Mouse (Mus musculus): ENCODE results near the gene Lrrc28. TPM values are rescaled to one million over a fixed set of nuclear protein-coding genes. Genes with fewer than 3 reads are reported as not detected.
"Not testable (repeated sequence)": the region's sequence is repeated elsewhere in the genome, so short reads cannot be mapped to it uniquely, and the experiment has no call there.

The Lrrc28 gene
- total RNA-seq, 2 experiments from 2014 or later = 16.2 to 19.3 TPM

DNA sequence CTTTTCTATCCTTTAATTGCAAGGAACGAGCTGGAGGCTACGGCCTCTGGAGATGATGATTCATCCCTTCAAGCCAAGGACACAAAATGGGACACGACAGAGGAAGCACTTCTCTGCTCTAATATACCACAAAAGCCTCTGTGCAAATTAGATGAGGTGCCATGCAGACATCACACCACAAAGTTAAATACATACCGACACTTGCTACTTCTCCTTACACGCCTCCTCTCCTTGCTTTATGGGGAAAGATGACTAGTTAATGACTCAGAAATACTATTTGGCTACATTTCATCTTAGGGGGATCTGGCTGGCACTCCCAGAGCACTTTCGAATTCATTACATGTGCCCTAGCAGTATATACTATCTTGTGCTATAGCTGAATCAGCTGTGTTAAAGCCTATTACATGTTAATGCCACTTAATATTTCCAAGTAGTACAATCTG, 96.4 kb downstream of the Lrrc28 start:
- no peak for DNase-seq (ENCODE audit: low spot score)
- intact Hi-C loops (cut with DNase I) = loop anchor here (2.0 to 5.0 kb wide), 2 partner anchors 176 to 304 kb away; partner anchors contain the start of gene Mef2a

DNA sequence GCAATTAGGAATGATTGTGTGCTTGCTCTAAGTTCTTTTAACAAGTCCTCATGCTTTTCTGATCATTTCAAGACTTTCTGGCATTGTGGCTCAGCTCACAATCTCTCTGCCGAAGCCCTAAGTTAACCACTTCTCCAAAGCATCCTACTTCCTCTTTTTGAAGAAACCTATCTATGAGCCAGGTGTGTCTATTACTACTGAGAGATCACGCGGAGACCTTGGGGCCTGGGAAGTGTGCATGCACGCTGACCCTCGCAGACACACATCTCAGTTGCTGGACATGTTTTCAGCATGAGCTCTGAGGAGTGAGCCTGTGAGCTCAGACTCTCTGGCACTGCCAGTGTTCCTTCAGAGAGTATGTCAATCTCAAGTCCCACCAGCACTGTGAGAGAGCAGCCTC, 98.8 kb downstream of the Lrrc28 start:
- intact Hi-C loops (cut with DNase I) = loop anchor here (5.0 kb wide), 1 partner anchor 174 kb away; the partner anchor contains the start of gene Mef2a
- no peak for DNase-seq (ENCODE audit: low spot score)

DNA sequence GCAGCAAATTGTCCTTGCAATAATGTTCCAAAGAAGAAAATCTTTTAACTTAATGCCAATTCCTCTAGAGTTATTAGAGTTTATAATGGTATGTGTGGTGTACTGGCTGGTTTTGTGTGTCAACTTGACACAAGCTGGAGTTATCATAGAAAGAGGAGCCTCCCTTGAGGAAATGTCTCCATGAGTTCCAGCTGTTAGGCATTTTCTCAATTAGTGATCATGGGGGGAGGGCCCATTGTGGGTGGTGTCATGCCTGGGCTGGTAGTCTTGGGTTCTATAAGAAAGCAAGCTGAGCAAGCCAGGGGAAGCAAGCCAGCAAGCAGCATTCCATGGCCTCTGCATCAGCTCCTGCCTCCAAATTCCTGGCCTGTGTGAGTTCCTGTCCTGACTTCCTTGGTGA, 100.5 kb downstream of the Lrrc28 start:
- intact Hi-C loops (cut with DNase I) = no loop called here
- DNase-seq (ENCODE audit: low spot score) = no peak

DNA sequence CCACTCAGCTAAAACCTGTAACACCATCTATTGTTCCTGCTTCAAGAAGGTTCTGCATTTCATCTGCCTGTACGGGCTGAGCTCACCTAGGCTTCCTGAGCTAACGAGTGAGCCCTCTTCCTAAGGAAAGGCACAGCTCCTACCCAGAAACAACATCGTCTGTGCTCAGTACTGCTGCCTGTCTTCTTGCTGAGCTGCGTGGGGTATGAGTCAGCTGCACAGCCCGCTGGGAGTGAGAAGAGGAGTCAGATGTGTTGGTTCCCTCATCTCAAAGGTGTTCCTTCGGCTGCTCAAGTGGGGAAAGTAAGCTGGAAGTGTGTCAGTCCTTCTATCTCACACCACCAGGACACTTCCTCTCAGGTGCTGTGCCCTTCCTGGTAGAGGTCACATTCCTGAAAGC, 101.4 kb downstream of the Lrrc28 start:
- no peak for DNase-seq (ENCODE audit: low spot score)
- intact Hi-C loops (cut with DNase I) = no loop called here

DNA sequence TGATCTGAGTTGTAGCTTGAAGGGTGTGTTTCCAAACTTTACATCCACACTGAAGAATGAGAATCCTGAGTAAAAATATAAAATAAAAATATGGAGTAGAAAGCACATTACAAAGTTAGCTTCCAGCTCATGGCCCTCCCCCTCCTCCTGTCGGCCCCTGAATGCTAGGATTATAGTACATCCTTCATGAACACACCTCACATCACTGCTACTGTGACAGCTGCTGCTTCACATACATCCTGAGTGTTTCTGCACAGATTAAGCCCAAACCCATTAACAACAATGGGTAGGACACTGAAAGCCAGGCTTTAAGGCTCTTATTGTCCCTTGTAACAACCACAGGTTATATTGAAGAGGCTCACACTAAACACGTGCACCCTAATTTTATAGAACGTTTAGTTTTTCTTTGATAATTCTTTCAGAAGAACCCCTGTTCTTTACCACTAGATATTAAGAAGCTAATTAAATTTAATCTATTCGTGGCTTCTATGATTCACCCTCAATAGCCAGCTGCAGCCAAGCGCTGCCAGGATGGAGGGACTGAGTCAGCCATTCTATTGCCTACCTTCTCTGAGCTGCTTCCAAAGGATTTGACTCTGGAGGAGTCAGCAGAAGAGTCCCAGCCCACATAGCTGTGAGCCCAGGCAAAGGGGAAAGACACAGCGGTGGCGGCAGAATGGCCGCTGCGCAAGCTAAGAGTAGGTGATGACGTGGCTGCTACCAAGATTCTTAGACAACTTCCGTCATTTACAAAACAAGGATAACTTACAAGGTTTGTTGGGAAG, 108.3 kb downstream of the Lrrc28 start:
- intact Hi-C loops (cut with DNase I) = no loop called here
- DNase-seq (ENCODE audit: low spot score) = no peak

DNA sequence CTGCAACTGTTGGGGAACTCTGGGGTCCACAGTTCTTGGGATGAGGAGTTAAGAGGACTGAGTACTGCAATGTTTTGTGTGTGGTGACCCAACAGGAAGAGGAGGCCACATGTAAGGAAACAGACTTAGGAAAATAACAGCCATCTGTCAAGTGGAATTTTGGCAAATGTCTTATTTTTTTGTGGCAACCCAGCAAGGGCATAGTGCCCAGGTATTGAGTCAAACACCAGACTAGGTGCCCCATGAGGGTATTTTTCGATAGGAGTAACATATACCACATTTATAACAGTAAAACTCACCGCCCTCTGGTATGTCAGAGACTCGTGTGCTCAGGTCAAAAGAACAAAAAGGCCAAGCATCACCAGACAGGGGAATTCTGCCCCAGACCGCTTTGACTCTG, 109.1 kb downstream of the Lrrc28 start:
- intact Hi-C loops (cut with DNase I) = no loop called here

DNA sequence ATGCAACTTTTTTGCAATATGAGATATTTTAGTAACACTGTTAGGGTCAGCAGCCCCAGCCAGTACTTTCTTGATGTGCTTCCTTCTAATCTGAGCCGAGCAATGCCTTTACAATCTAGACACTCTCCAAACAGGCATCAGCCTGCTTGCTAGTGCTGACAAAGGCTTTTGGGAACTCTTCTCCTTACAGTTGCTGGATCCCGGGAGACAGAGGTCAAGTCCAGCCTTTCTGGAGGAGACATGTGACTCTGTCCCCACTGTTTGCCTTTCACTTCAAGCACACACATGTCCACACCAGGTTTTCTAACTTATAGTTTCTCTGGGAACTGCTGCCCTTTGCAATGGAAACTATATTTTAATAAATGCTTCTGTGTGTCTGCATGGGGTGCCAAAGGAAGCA, 114.1 kb downstream of the Lrrc28 start:
- DNase-seq (ENCODE audit: low spot score) = no peak
- intact Hi-C loops (cut with DNase I) = no loop called here

More for the DNA sequence above, 109.1 kb downstream of the Lrrc28 start:
- DNase-seq (ENCODE audit: low spot score) = no peak

DNA sequence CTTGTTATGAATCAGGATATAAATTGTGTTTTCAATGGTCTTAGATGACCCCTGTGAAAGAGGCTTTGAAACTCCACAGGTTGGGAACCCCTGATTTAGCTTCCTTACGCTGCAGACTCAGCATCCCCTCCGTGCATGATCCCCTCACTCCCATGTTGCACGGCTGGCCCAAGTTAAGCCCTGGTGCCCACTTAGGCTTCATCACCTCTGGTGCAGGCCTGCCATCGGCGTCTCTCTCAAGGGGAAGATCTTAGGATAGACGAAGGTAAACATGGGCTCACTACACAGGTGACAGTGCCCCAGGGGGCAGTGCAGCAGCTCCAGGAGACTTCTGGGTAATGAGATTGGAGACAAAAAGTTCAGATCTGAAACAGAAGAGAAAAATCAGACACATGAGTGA, 115.7 kb downstream of the Lrrc28 start:
- no peak for DNase-seq (ENCODE audit: low spot score)
- intact Hi-C loops (cut with DNase I) = no loop called here

DNA sequence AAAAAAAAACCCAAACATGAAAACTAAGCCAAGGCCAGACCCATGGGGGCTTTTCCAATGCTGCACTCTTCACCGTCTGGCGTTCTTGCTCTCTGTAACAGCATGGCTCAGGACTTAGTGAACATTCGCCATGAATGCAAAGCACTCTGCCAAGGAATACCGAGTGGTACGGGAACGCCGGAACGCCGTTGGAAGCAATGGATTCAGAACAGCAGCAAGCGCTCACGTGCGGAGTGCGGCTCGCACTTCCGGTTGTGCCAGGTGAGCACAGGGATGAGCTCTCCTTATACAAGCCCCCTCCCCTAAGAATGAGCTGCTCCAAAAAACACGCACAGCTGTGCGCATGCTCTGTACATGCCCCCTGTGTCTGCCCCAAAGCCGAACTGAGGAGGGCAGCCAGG, 116.2 kb downstream of the Lrrc28 start:
- intact Hi-C loops (cut with DNase I) = no loop called here
- no peak for DNase-seq (ENCODE audit: low spot score)

DNA sequence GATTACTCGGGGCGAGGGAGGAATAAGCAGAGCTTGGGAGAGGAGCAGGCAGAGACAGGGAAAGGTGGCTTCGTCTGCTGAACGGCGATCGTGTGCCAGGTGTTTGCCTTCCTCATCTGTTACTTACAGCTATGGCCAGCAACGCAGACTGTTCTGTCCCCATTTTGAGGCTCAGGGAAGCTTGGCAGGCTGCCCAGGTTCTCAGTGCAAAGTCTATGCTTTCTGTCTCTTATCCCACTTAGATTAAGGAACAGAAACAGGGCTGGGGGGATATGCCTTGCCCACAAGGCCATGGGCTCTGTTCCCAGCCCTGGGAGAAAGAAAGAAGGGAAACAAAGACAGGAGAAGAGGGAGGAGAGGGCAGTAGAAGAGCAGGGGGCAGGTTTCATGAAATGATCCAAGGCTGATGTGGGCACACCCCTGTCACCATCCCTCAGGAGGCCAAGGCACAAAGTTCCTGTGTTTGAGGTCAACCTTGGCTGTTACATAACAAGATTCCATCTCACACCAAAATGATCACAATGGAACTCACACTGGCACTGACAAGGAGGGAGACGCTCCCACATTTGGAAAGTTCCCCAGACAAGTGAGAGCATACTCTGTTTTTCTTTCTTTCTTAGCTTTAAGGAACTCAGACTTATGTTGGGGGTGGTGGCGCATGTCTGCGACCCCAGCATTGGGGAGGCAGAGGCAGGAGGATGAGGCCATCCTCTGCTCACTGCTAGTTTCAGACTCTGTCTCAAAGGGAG, 116.8 kb downstream of the Lrrc28 start:
- DNase-seq (ENCODE audit: low spot score) = no peak
- intact Hi-C loops (cut with DNase I) = no loop called here

DNA sequence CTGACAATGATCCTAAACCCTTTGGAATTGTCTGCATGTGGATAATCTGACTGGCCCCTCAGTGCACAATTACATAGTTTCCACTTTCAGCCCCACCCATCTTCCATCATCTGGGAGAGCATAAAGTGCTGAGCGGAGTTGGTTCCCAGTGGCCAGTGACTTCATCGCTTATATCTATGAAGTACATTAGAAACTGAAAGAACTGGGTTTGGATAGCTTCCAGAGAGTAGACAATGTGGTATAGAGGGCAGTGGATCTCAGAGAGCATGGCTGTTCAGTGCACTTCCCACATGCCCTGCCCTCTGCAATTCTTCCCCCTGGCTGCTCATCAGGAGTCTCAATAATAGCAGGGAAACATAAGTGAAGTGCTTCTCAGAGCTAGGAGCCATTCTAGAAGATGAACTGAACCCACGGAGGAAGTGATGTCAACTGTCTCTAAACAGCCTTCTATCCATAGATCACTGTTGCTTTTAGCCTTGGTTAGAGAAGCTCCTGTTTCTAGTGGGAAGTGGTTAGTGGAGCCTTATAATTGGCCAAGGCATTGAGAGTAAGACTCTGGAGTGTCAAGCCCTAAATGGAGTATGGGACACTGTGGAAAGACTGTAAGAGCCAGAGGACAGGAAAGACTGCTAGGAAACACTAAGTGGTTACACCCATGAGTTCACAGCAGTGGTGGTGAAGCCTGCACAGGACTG, 119.0 kb downstream of the Lrrc28 start:
- DNase-seq (ENCODE audit: low spot score) = no peak
- intact Hi-C loops (cut with DNase I) = no loop called here

DNA sequence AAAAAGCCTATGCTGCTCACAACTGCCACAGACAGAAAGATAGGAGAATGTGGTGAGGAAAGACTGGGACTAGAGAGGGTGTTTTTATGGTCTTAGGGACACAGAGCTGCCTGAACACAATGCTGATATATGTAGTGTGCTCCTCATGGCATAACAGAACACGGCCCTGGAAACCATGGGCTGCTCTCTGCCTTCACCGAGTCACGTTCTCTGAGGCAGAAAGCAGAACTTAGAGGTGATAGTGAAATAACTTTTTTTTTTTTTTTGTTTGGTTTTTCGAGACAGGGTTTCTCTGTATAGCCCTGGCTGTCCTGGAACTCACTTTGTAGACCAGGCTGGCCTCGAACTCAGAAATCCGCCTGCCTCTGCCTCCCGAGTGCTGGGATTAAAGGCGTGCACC, 121.0 kb downstream of the Lrrc28 start:
- intact Hi-C loops (cut with DNase I) = loop anchor here (5.0 kb wide), 1 partner anchor 282 kb away; no protein-coding TSS in a partner anchor
- DNase-seq (ENCODE audit: low spot score) = not testable (repeated sequence)

DNA sequence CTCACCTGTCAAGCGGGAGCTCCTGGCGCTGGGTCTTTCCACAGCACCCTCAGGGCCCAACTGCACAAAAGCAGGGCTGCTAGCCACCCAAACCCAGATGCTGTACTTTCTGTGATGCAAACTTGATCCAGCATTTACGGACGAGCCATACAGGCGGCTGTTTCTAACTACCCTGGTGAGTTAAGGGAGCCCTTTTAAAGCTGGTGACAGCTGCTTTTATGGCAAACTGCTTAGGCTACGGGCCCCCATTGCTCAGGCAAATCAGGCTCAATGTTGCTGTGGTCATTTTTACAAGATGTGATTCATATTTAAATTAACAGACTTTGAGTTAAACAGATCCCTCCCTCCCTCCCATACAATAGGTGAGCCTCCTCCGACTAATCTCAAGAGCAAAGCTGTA, 121.7 kb downstream of the Lrrc28 start:
- DNase-seq (ENCODE audit: low spot score) = no peak
- intact Hi-C loops (cut with DNase I) = loop anchor here (5.0 kb wide), 1 partner anchor 281 kb away; no protein-coding TSS in a partner anchor

DNA sequence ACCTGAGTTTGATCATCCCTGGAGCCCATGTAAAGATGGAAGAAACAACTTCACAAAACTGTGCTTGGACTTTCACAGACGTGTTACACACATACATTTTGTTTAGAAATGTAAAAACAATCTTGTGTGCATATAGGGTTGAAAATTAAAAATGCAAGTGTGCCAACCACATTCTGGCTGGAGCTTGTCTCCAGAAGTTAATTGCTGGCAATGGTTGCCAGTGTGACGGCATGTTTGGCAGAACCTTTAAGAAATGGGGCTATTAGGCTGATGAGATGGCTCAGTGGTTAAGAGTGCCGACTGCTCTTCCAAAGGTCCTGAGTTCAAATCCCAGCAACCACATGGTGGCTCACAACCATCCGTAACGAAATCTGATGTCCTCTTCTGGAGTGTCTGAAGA, 123.3 kb downstream of the Lrrc28 start:
- intact Hi-C loops (cut with DNase I) = loop anchor here (5.0 kb wide), 1 partner anchor 279 kb away; no protein-coding TSS in a partner anchor
- DNase-seq (ENCODE audit: low spot score) = not testable (repeated sequence)

DNA sequence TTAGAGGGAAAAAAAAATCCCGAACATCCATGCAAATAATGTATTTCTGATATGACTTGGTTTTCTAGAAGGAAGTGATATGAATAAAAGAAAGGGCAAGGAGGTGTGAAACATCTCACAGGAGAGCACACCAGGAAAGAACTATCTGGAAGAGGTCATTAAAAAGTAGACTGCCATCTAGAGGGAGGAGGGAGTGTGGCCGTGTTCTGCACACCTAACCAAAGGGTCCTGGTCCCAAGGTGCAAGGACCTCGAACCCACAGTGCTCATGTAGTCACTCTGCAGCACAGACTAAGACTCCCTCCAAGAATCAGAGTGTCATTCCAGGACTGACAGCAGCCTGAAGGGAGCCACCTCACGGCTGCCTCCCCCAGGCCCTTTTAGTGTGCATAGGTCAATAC, 124.1 kb downstream of the Lrrc28 start:
- intact Hi-C loops (cut with DNase I) = loop anchor here (5.0 kb wide), 1 partner anchor 279 kb away; no protein-coding TSS in a partner anchor
- DNase-seq (ENCODE audit: low spot score) = no peak

DNA sequence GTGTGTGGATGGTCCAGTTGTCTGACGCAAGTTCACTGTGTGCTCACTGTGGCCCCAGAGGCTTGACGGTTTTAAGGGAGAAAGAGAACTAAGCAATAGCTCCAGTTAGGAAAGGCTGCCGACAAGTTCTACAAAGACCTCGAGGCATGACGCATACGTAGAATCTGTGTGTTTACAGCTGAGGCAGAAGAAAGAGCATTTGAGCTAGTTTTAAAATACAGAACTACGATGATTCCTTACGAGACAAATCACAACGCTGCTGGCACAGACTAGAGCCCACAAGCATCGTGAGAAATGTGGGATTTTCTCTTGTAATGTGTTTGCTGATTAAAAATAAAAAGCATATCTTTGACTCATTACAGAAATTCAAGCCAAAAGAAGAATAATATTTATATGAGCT, 125.1 kb downstream of the Lrrc28 start:
- intact Hi-C loops (cut with DNase I) = loop anchor here (5.0 kb wide), 1 partner anchor 278 kb away; no protein-coding TSS in a partner anchor
- no peak for DNase-seq (ENCODE audit: low spot score)

DNA sequence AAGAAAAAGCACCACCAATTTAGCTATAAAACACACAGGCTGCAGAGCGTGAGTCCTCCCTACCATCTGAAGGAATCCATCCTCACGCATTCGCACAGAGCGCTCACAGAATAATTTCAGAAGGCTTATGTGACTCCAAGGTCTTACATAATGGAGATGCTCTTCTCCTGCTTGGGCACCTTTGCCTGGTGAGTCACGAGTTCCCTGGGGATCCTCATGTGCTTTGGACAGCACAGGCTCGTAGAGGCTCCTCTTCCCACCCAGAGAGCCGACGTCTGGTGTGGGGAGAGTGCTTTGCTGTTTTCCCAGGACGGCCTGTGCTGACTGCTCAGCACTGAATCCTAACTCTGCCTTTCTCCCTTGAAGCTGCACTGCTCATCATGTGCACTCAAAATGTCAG, 129.4 kb downstream of the Lrrc28 start:
- intact Hi-C loops (cut with DNase I) = loop anchor here (5.0 kb wide), 1 partner anchor 148 kb away; no protein-coding TSS in a partner anchor
- no peak for DNase-seq (ENCODE audit: low spot score)

DNA sequence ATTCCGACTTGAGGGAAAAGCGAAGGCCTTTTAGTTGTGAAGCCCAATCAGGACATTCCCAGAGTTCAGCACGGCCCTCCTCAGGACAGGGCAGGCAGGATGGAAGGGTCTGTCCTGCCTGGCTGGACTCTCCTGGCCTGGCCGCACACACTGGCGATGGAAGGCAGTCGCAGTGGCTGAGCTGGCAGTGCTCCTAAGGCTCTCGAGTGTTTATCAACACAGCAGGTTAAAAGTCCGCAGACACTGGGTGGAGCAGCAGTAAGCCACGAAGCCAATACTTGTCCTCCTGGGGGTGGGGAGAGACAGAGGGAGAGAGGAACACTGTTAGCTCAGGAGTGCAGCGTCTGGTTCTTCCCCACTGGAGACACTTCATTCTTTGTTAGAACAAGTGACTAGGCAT, 130.2 kb downstream of the Lrrc28 start:
- intact Hi-C loops (cut with DNase I) = loop anchor here (5.0 kb wide), 1 partner anchor 148 kb away; no protein-coding TSS in a partner anchor
- peak; percentile 46 for DNase-seq (ENCODE audit: low spot score)

DNA sequence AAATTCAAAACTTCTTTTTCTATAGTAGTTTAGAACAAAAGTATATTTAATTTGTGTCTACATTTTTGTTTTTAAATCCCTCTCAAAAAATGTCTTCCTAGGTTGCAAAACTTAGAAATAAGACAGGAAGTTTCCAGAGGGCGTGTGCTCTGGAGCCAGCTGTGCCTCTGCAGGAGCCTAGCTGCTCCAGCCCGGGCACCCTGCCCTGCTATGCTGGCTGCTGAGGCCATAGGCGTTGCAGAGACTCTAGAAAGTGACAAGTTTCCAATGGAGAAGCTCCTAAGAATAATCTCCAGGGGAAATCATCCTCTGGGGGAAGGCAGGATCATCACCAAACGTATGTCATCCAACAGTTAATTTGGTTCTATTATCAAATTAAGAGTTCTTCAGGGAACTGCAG, 130.7 kb downstream of the Lrrc28 start:
- no peak for DNase-seq (ENCODE audit: low spot score)

DNA sequence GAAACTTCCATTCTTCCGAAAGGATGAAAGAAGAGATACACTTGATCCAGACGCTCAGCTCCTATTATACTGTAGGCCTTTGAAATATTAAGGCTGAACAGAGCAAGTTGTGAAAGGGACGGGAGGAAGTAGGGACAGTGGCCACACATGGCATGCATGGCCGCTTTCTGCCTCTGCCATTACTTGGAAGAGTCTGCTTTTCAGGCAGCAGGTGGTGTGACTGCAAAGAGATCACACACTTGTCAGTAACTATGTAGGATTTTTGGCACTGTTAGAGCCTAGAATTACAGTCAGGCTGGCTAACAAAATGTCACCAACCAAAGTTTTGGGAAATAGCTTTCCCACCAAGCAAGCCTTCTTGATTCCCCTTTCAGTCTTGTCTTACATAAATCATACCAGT, 131.4 kb downstream of the Lrrc28 start:
- DNase-seq (ENCODE audit: low spot score) = no peak
- intact Hi-C loops (cut with DNase I) = no loop called here

More for the DNA sequence above, 130.7 kb downstream of the Lrrc28 start:
- intact Hi-C loops (cut with DNase I) = no loop called here

Measured in heart, postnatal 25 days (tissue).